Mouse (Mus musculus): ENCODE measurements around the gene Sgsm2. TPM values are rescaled to one million over a fixed set of nuclear protein-coding genes. Genes with fewer than 3 reads are reported as not detected.
A peak's percentile ranks its signal among the peaks of the same experiment; 100 is the strongest.

The Sgsm2 gene
- polyA plus RNA-seq, 1 experiment from 2014 or later = 5.2 TPM

- WGBS = 85% methylated on average over 8 of the region's 8 CpGs
- Histone ChIP-seq H3K36me3 (0 out of 2 replicates have a peak, but pooled peaks cover 4% of the 10 kb centered on the region), H3K4me1 (replicated peaks) (peaks cover 56% of the 10 kb centered on the region), H3K9me3 (no peaks in the 10 kb centered on the region), H3K4me3 (replicated peaks) (no peak overlapping the region), H3K27ac (peak overlapping the region; percentile 42; the same call in 1 of the 2 replicates), H3K9ac (replicated peaks) (no peak overlapping the region), H3K27me3 (no peaks in the 10 kb centered on the region), H3K4me2 (peak overlapping the region; percentile 83)
- ATAC-seq (ENCODE audit: insufficient number of reproducible peaks, insufficient read depth, low FRiP score, low TSS enrichment, low read depth) = no peak
These were observed 63.1 kb downstream of the Sgsm2 start for GRCm38 (mm10) chr11:74833536-74834358.

- H3K36me3 ChIP-seq = 0 out of 2 replicates have a peak, but pooled peaks cover 4% of the 10 kb centered on the region
- peak overlapping the region; percentile 74 for H3K9ac ChIP-seq (replicated peaks)
- H3K9me3 ChIP-seq = no peaks in the 10 kb centered on the region
- H3K4me1 ChIP-seq (replicated peaks) = peaks cover 53% of the 10 kb centered on the region
- H3K4me3 ChIP-seq (replicated peaks) = peak overlapping the region; percentile 91
- peaks cover 5% of the 10 kb centered on the region; the same call in 1 of the 2 replicates for H3K27me3 ChIP-seq
- 3% methylated on average over 26 of the region's 26 CpGs for whole genome bisulfite sequencing
- peak overlapping the region; percentile 88 for H3K27ac ChIP-seq
- peak overlapping the region; percentile 83 for H3K4me2 ChIP-seq
- no peak for ATAC-seq (ENCODE audit: insufficient number of reproducible peaks, insufficient read depth, low FRiP score, low TSS enrichment, low read depth)
These were observed 64.2 kb downstream of the Sgsm2 start for GRCm38 (mm10) chr11:74832503-74833143.

- H3K4me2 ChIP-seq = peak overlapping the region; percentile 83
- H3K4me1 ChIP-seq (replicated peaks) = peaks cover 45% of the 10 kb centered on the region
These were observed 65.0 kb downstream of the Sgsm2 start for GRCm38 (mm10) chr11:74831606-74832451.

DNA sequence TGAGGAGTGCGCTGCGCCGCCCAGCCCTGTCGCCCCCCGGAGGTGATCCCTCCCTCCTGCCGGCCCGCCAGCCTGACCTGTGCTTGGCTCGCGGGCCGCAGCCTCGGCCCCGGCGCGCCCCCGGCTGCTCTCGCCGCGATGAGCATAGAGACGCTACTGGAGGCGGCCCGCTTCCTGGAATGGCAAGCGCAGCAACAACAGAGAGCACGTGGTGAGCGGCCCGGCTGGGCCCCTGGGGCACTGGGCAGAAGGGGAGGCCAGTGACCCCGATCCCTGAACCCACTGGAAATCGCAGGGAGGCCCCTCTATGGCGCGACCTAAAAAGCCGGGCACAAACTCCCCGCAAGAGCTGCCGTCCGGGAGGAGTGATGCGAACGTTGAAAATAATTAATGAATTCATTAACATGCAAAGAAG lies 65.7 kb downstream of the Sgsm2 start:
- H3K9me3 ChIP-seq = no peaks in the 10 kb centered on the region
- peak overlapping the region; percentile 83 for H3K4me2 ChIP-seq
- ATAC-seq (ENCODE audit: insufficient number of reproducible peaks, insufficient read depth, low FRiP score, low TSS enrichment, low read depth) = no peak
- peak overlapping the region; percentile 88 for H3K27ac ChIP-seq
- H3K4me1 ChIP-seq (replicated peaks) = peaks cover 41% of the 10 kb centered on the region
- H3K27me3 ChIP-seq = peaks cover 5% of the 10 kb centered on the region; the same call in 1 of the 2 replicates
- no peaks in the 10 kb centered on the region for H3K36me3 ChIP-seq
- peak overlapping the region; percentile 74 for H3K9ac ChIP-seq (replicated peaks)
- H3K4me3 ChIP-seq (replicated peaks) = peak overlapping the region; percentile 91
- WGBS = 1% methylated on average over 35 of the region's 35 CpGs

More at GRCm38 (mm10) chr11:74831606-74832451, 65.0 kb downstream of the Sgsm2 start:
- Histone ChIP-seq H3K9ac (replicated peaks) (peak overlapping the region; percentile 74), H3K4me3 (replicated peaks) (peak overlapping the region; percentile 91), H3K9me3 (no peaks in the 10 kb centered on the region), H3K36me3 (0 out of 2 replicates have a peak, but pooled peaks cover 4% of the 10 kb centered on the region), H3K27ac (peak overlapping the region; percentile 88), H3K27me3 (peaks cover 5% of the 10 kb centered on the region; the same call in 1 of the 2 replicates)
- WGBS = under 1% methylated on average over 61 of the region's 61 CpGs
- ATAC-seq (ENCODE audit: insufficient number of reproducible peaks, insufficient read depth, low FRiP score, low TSS enrichment, low read depth) = peak; percentile 84

DNA sequence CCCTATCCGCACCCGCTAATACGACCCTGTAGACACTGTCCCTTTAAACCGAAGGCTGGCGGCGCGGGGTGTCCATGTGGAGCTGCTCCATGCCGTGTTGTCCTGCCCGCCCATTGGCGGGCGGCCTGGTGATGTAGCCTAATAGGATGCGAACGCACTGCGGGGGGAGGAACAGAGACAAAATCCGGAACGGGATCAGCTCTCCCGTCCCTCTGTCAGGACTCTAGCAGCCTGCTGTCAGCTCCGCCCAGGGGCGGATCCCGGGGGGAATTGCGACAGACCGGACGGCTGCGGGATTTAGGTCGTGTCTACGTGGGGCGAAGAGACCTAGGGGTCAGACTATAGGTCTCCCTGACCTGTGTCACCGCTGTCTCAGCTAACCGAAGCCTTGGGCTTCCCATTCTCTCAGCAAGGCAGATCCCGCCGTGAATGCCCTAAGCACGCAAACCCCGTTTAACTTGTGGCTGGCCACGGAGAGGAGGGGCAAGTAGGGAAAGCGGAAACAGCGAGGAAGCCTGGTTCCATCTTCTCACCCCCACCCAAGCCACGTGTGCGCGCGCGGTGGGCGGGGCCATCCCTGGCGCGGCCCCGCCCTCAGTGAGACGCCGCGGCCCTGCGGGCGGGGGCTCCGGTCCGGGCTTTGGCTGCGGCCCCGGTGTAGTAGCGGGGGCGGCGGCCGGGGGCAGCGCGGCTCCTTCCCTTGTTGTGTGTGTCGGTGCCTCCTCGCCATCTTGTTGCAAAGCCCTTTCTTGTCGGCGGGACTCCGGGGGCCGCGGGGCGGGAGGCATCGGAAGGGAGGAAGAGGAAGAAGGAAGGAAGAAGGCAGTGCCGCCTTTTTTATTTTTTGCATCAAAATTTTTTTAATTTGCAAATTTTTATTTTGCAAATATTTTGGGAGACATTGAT lies 66.4 kb downstream of the Sgsm2 start, which contains the start of gene Mnt:
Gene Mnt, plus strand, starts transcription at position 665 of the 906 bp plus-strand sequence.
- peak; percentile 87 for ATAC-seq (ENCODE audit: insufficient number of reproducible peaks, insufficient read depth, low FRiP score, low TSS enrichment, low read depth)
- peak within 1 kb of the TSS; percentile 91 for H3K4me3 ChIP-seq (replicated peaks)
- peak within 1 kb of the TSS; percentile 88 for H3K27ac ChIP-seq
- peaks cover 5% of the 10 kb centered on the region; the same call in 1 of the 2 replicates for H3K27me3 ChIP-seq
- H3K36me3 ChIP-seq = no peaks in the 10 kb centered on the region
- H3K9me3 ChIP-seq = no peaks in the 10 kb centered on the region
- H3K4me1 ChIP-seq (replicated peaks) = peaks cover 38% of the 10 kb centered on the region
- H3K9ac ChIP-seq (replicated peaks) = peak within 1 kb of the TSS; percentile 74
- peak within 1 kb of the TSS; percentile 83 for H3K4me2 ChIP-seq
- WGBS = under 1% methylated on average over 65 of the region's 70 CpGs

DNA sequence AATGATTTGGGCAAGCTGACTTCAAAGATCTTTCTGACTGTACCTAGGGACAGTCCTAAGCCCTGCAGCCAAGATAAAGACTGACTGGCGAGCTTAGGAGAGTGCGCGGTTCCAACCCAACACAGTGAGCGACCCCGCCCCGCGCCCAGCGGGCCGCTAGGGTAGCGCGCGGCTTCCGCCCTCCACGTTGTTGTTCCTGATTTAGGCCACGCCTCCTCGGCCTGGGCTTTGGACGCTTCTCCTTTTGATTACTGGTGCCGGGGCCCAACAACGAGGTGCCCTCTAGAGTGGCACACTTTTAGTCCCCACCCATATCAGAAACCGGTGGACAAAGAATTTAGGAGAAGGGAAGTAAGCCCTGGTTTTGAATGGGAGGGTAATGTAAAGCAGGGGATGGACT lies 67.0 kb downstream of the Sgsm2 start:
- Histone ChIP-seq H3K9me3 (no peaks in the 10 kb centered on the region), H3K4me2 (peak overlapping the region; percentile 83), H3K9ac (replicated peaks) (peak overlapping the region; percentile 35; the same call in 1 of the 2 replicates), H3K27ac (peak overlapping the region; percentile 88), H3K4me1 (replicated peaks) (peaks cover 35% of the 10 kb centered on the region), H3K4me3 (replicated peaks) (peak overlapping the region; percentile 91), H3K36me3 (no peaks in the 10 kb centered on the region), H3K27me3 (peaks cover 5% of the 10 kb centered on the region; the same call in 1 of the 2 replicates)
- ATAC-seq (ENCODE audit: insufficient number of reproducible peaks, insufficient read depth, low FRiP score, low TSS enrichment, low read depth) = peak; percentile 34; the same call in 1 of the 2 replicates
- under 1% methylated on average over 20 of the region's 20 CpGs for WGBS

DNA sequence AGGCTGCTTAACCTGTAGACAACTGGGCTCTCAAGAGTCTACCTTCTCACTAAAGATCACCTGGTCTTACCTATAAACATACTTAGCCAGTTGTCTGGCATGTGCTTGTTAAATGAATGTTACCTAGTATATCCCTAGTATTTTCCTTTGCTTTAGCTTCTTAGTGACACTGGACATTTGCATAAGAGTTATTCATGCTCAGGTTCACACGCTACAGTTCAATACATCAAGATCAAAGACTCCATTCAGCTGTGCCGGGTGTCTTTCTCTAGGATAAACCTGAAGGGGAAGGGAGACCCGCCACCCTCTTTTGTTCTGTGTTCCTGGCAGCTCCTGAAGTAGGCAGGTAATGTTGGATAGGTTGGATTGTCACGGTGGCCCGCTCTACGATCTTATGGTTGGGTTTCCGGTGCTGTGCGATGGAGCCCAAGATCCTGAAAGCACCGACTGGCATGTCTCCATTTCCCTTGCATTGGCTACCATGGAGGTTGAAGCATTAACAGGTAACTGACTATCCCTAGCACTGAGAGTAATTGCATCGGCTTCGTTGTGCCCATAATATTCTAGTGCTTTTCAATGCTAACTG lies 67.8 kb downstream of the Sgsm2 start:
- Histone ChIP-seq H3K9me3 (no peaks in the 10 kb centered on the region), H3K27ac (no peak overlapping the region), H3K27me3 (peaks cover 5% of the 10 kb centered on the region; the same call in 1 of the 2 replicates), H3K36me3 (peaks cover 7% of the 10 kb centered on the region; the same call in 1 of the 2 replicates), H3K4me2 (peak overlapping the region; percentile 83), H3K4me1 (replicated peaks) (peaks cover 27% of the 10 kb centered on the region), H3K4me3 (replicated peaks) (peak overlapping the region; percentile 91), H3K9ac (replicated peaks) (no peak overlapping the region)
- 13% methylated on average over 11 of the region's 11 CpGs for WGBS
- ATAC-seq (ENCODE audit: insufficient number of reproducible peaks, insufficient read depth, low FRiP score, low TSS enrichment, low read depth) = no peak

DNA sequence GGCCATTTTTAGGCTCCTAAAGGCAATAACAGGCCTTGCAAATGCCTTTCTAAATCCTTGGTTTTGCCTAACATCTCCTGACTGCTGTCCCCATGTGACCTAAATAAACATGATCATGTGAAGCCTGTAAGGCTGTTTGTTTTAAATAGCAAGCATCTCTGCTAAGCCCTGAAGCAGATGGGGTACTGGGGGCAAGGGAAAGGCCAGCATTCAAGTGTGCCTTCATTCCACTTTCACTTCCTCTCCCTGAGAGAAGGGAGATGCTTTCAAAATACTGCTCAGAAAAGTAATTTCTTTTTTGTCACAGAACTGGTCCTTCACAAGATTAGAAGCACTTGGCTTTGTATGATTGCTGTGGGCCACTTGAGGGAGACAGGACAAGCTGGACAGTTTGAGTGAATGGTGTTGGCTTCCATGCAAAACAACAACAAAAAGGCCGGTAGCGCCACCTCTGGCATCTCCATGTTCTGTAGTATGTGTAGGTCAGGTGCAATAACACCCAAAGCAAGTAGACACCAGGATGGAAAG lies 68.4 kb downstream of the Sgsm2 start:
- Histone ChIP-seq H3K9ac (replicated peaks) (no peak overlapping the region), H3K27me3 (peaks cover 5% of the 10 kb centered on the region; the same call in 1 of the 2 replicates), H3K4me1 (replicated peaks) (peaks cover 21% of the 10 kb centered on the region), H3K4me2 (no peak overlapping the region), H3K27ac (no peak overlapping the region), H3K36me3 (peaks cover 9% of the 10 kb centered on the region), H3K4me3 (replicated peaks) (no peak overlapping the region), H3K9me3 (no peaks in the 10 kb centered on the region)
- 23% methylated on average over 2 of the region's 2 CpGs for WGBS
- ATAC-seq (ENCODE audit: insufficient number of reproducible peaks, insufficient read depth, low FRiP score, low TSS enrichment, low read depth) = no peak

- Histone ChIP-seq H3K4me1 (replicated peaks) (peaks cover 16% of the 10 kb centered on the region), H3K4me3 (replicated peaks) (no peak overlapping the region), H3K4me2 (no peak overlapping the region), H3K9me3 (no peaks in the 10 kb centered on the region), H3K9ac (replicated peaks) (no peak overlapping the region), H3K27ac (no peak overlapping the region), H3K36me3 (peaks cover 15% of the 10 kb centered on the region), H3K27me3 (peaks cover 5% of the 10 kb centered on the region; the same call in 1 of the 2 replicates)
- no peak for ATAC-seq (ENCODE audit: insufficient number of reproducible peaks, insufficient read depth, low FRiP score, low TSS enrichment, low read depth)
- 80% methylated on average over 7 of the region's 7 CpGs for WGBS
These were observed 69.0 kb downstream of the Sgsm2 start for GRCm38 (mm10) chr11:74827791-74828403.
